Mouse (Mus musculus): ENCODE measurements around the gene Olfr651.
"Not testable (repeated sequence)": the region's sequence is repeated elsewhere in the genome, so short reads cannot be mapped to it uniquely, and the experiment has no call there.

The Olfr651 gene

GRCm38 (mm10) chr7:104549833-104550232, at the start of gene Olfr651:
Olfr651 (plus strand) TSS chr7:104550133.
- DNase-seq: no peak

GRCm38 (mm10) chr7:104501186-104501585, 48.7 kb upstream of the Olfr651 start:
- DNase-seq: not testable (repeated sequence)

GRCm38 (mm10) chr7:104501589-104502371, 48.2 kb upstream of the Olfr651 start:
- DNase-seq: no peak

GRCm38 (mm10) chr7:104507421-104508065, 42.4 kb upstream of the Olfr651 start, which contains the start of gene Trim30d:
Trim30d (minus strand) TSS chr7:104507849.
- not testable (repeated sequence) for DNase-seq

GRCm38 (mm10) chr7:104552700-104553099, 2.8 kb downstream of the Olfr651 start:
- DNase-seq: no peak

- DNase-seq: no peak
These were observed 10.7 kb downstream of the Olfr651 start, which contains the start of gene Olfr652 for GRCm38 (mm10) chr7:104560601-104561000. Olfr652 (plus strand) TSS chr7:104560901.

- no peak for DNase-seq
These were observed 27.1 kb downstream of the Olfr651 start, which contains the start of gene Olfr653 for GRCm38 (mm10) chr7:104577014-104577413. Olfr653 (plus strand) TSS chr7:104577314.

- DNase-seq: no peak
These were observed 30.9 kb downstream of the Olfr651 start for GRCm38 (mm10) chr7:104580846-104581245.

- DNase-seq: no peak
These were observed 31.5 kb downstream of the Olfr651 start for GRCm38 (mm10) chr7:104581429-104581828.

- no peak for DNase-seq
These were observed 36.8 kb downstream of the Olfr651 start, which contains the start of gene Olfr654 for GRCm38 (mm10) chr7:104586725-104587124. Olfr654 (plus strand) TSS chr7:104587025.

GRCm38 (mm10) chr7:104588274-104588673, 38.3 kb downstream of the Olfr651 start:
- DNase-seq: no peak

GRCm38 (mm10) chr7:104601679-104602078, 51.7 kb downstream of the Olfr651 start, which contains the start of gene Olfr655:
Olfr655 (minus strand) TSS chr7:104601779.
- no peak for DNase-seq

- no peak for DNase-seq
These were observed 53.2 kb downstream of the Olfr651 start for GRCm38 (mm10) chr7:104603173-104603572.
